Mouse (Mus musculus) embryonic facial prominence, embryonic 11.5 days (tissue): ENCODE measurements at regions not wholly inside any gene's neighbourhood (a gene's known extent, or its start where the extent isn't known, plus 50 kb on each side); places are given as distances from the start of the nearest gene placed in this dataset.

Experiments used
- ATAC-seq: fragments of 200-750 bp; cut with Nextera tagmentation; replicated peaks from 2 replicates; pipeline ENCODE4 v1.8.0; 2017; ENCODE audit warnings: low read depth; ENCODE audit not compliant: insufficient number of reproducible peaks, low FRiP score, low TSS enrichment
- DNase-seq: peaks from one replicate; pipeline ENCODE4 v3.0.0-alpha.2; 2015; ENCODE audit warnings: low spot score
- H3K27ac ChIP-seq: fragments of 300-500 bp; sonication (generic); replicated peaks from 2 replicates; pipeline ENCODE4 v1.5.1; 2014; ENCODE audit warnings: mild to moderate bottlenecking, low read depth, low read length, control low read depth
- H3K27me3 ChIP-seq: fragments of 300-500 bp; sonication (generic); 2 replicates; pipeline ENCODE4 v1.6.1; 2014; ENCODE audit warnings: mild to moderate bottlenecking, low read length, moderate library complexity, mixed read lengths; ENCODE audit not compliant: control insufficient read depth, insufficient read depth
- H3K36me3 ChIP-seq: fragments of 300-500 bp; sonication (generic); replicated peaks from 2 replicates; pipeline ENCODE4 v1.6.1; 2014; ENCODE audit warnings: low read depth, mild to moderate bottlenecking, low read length, moderate library complexity, mixed read lengths; ENCODE audit not compliant: control insufficient read depth, insufficient read depth
- H3K4me1 ChIP-seq: fragments of 300-500 bp; sonication (generic); 2 replicates; pipeline ENCODE4 v1.6.1; 2014; ENCODE audit warnings: low read length, mixed read lengths; ENCODE audit not compliant: control insufficient read depth, insufficient read depth
- H3K4me2 ChIP-seq: fragments of 300-500 bp; sonication (generic); 2 replicates; pipeline ENCODE4 v1.6.1; 2014; ENCODE audit warnings: low read depth, mild to moderate bottlenecking, control low read depth, low read length, moderate library complexity
- H3K4me3 ChIP-seq: fragments of 300-500 bp; sonication (generic); 2 replicates; pipeline ENCODE4 v1.5.1; 2014; ENCODE audit warnings: low read depth, low read length, control low read depth
- H3K9ac ChIP-seq: fragments of 300-500 bp; sonication (generic); replicated peaks from 2 replicates; pipeline ENCODE4 v1.6.1; 2014; ENCODE audit warnings: mild to moderate bottlenecking, control low read depth, low read length
- H3K9me3 ChIP-seq: fragments of 300-500 bp; sonication (generic); replicated peaks from 2 replicates; pipeline ENCODE4 v1.6.1; 2016; ENCODE audit warnings: mild to moderate bottlenecking, low read length, inconsistent platforms, mixed read lengths; ENCODE audit not compliant: control insufficient read depth
- WGBS: fragments of 180-500 bp; shearing (Covaris S2); extraction: QIAGEN DNeasy Blood & Tissue Kit; methylation state at CpG from one replicate; pipeline ENCODE4 v1.1.7; 2014; 5-methylcytosine and 5-hydroxymethylcytosine counted together

DNA sequence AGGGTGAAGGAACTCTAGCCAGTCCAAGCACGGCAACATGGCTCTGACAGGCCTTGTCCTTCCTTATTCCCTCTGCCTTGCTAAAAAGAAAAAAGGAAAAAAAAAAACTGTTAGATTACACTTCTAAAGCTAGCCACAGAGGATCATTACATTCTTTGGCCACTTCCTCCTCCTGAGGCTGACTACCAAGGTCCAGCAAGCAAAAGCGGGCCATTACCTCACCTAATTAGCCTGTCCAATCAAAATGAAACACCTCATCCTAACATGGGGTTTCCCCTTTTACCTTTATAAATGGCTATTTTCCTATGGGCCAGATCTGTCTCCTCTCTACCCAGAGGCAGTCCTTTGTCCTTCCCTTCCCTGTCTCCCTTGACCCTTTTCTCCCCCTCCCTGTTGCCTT lies 102.2 kb downstream of the Pih1h3b start:
- no peaks in the 10 kb centered on the region for H3K4me1 ChIP-seq
- no peak overlapping the region for H3K9ac ChIP-seq
- H3K27me3 ChIP-seq = no peaks in the 10 kb centered on the region
- 66% methylated on average over 2 of the region's 2 CpGs for WGBS
- ATAC-seq (no peak), DNase-seq (no peak)
- no peak overlapping the region for H3K27ac ChIP-seq
- H3K9me3 ChIP-seq = no peaks in the 10 kb centered on the region
- H3K4me2 ChIP-seq = no peak overlapping the region
- H3K36me3 ChIP-seq = no peaks in the 10 kb centered on the region
- no peak overlapping the region for H3K4me3 ChIP-seq

DNA sequence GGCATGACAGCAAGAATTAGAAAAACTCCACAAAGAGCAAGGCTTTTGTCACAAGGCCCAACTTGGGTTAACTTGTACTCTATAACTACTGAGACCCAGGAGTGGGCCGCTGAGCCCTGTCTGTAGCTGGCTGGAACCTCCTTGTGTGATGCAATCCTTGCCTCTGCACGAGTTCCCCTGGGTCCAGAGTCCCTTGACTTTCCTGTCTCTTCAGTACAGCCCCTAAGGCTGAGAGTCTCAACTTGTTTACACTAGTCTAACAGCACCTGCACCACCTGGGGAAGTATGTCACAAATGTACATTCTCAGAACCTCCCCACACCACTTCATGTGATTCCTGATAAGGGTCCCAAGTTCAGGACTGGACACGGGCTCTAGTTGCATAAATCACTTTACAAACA lies 103.3 kb downstream of the Pih1h3b start:
- no peaks in the 10 kb centered on the region for H3K27me3 ChIP-seq
- H3K4me2 ChIP-seq = no peak overlapping the region
- WGBS = 76% methylated on average over 3 of the region's 3 CpGs
- no peaks in the 10 kb centered on the region for H3K9me3 ChIP-seq
- H3K4me3 ChIP-seq = no peak overlapping the region
- DNase-seq (no peak), ATAC-seq (no peak)
- H3K27ac ChIP-seq = no peak overlapping the region
- H3K36me3 ChIP-seq = no peaks in the 10 kb centered on the region
- H3K9ac ChIP-seq = no peak overlapping the region
- no peaks in the 10 kb centered on the region for H3K4me1 ChIP-seq

DNA sequence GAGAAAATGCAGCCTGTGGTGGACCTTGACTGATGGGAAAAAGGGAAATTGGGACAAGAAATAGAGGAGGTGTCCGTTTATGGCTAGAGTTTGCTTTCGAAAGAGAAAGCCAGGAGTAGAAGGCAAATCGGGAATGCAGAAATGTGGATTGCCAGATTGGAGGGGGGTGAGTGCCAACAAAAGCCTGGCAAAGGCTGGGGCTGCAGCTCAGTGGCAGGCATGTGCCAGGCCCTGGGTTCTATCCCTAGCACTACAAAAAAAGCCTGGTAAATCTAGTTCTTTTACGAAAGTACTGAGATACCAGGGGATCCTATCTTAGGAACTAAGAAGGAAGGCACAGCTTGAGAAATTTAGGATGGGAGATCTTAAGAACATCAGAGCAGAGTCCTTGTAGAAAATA lies 117.2 kb downstream of the Pih1h3b start:
- no peaks in the 10 kb centered on the region for H3K27me3 ChIP-seq
- H3K27ac ChIP-seq = no peak overlapping the region
- no peak overlapping the region for H3K9ac ChIP-seq
- WGBS = 84% methylated on average over 4 of the region's 4 CpGs
- no peaks in the 10 kb centered on the region for H3K9me3 ChIP-seq
- ATAC-seq = no peak
- no peak for DNase-seq
- no peak overlapping the region for H3K4me3 ChIP-seq
- no peaks in the 10 kb centered on the region for H3K36me3 ChIP-seq
- H3K4me1 ChIP-seq = no peaks in the 10 kb centered on the region
- H3K4me2 ChIP-seq = no peak overlapping the region

DNA sequence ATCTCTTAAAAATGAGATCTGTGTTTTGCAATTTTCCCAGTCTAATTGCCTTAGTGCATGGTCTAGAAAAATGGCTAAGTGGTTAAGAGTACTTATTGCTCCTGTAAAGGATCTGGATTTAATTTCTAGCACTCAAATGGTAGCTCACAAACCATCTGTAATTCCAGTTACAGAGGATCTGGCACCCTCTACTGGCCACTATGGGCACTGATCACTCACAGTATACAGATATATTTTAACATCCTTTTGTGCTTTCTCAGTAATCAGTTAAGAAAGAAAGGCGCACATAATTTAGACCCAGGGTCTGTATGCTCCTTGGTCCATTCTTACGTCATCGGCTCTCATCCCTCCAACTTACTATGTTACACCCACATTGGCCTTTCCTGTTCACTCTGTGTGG lies 120.3 kb downstream of the Pih1h3b start:
- Histone ChIP-seq H3K27ac (no peak overlapping the region), H3K27me3 (no peaks in the 10 kb centered on the region), H3K9ac (no peak overlapping the region), H3K36me3 (no peaks in the 10 kb centered on the region), H3K4me2 (no peak overlapping the region), H3K9me3 (no peaks in the 10 kb centered on the region), H3K4me3 (no peak overlapping the region), H3K4me1 (no peaks in the 10 kb centered on the region)
- DNase-seq (peak; percentile 2), ATAC-seq (no peak)
- 94% methylated on average over 3 of the region's 3 CpGs for WGBS

DNA sequence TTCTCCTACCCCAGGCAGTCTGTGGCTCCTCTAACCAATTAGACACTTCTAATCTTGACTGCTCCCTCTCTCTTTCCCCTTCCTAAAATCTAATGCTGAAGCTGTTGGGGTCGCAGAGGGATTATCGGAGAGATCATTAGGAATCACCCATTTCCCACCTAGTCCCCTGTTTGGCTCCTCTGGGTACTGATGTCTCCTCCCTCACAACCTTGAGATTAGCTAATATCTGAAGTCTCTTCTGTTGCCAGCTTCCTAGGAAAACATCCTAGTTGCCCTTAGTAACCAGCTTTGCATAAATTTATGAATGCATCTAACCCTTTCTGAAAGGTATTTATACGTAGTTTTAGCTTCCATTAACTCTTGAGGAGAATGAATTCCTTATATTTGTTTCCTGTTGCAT lies 138.4 kb upstream of the Frmpd3 start:
- WGBS = 91% methylated on average over 3 of the region's 3 CpGs
- Histone ChIP-seq H3K27me3 (no peaks in the 10 kb centered on the region; the same call in none of the 2 replicates), H3K4me2 (no peak overlapping the region), H3K4me1 (no peaks in the 10 kb centered on the region), H3K9me3 (no peaks in the 10 kb centered on the region), H3K36me3 (no peaks in the 10 kb centered on the region), H3K4me3 (no peak overlapping the region), H3K27ac (no peak overlapping the region), H3K9ac (no peak overlapping the region)
- ATAC-seq (no peak), DNase-seq (no peak)

DNA sequence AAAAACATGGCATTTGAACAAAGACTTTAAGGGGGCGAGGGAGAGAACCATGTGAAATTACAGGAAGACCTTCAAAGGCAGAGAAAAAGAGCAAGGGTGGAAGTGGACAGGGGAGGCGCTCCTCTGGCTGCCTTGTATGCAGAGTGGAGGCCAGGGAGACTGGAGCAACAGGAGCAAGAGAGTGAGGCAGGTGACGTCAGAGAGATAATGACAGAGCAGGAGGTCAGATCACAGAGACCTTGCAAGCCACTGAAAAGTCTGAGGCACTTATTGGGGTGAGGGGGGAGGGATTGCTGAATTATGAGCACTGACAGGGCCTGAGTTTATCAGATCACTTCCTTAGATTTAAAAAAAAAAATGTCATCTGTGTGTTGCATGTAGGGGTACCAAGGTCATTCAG lies 133.3 kb upstream of the Frmpd3 start:
- H3K27me3 ChIP-seq = no peaks in the 10 kb centered on the region; the same call in none of the 2 replicates
- DNase-seq (no peak), ATAC-seq (no peak)
- no peaks in the 10 kb centered on the region for H3K9me3 ChIP-seq
- H3K4me2 ChIP-seq = no peak overlapping the region
- H3K4me1 ChIP-seq = no peaks in the 10 kb centered on the region
- WGBS = 39% methylated on average over 3 of the region's 3 CpGs
- H3K27ac ChIP-seq = no peak overlapping the region
- H3K9ac ChIP-seq = no peak overlapping the region
- H3K36me3 ChIP-seq = no peaks in the 10 kb centered on the region
- H3K4me3 ChIP-seq = no peak overlapping the region

DNA sequence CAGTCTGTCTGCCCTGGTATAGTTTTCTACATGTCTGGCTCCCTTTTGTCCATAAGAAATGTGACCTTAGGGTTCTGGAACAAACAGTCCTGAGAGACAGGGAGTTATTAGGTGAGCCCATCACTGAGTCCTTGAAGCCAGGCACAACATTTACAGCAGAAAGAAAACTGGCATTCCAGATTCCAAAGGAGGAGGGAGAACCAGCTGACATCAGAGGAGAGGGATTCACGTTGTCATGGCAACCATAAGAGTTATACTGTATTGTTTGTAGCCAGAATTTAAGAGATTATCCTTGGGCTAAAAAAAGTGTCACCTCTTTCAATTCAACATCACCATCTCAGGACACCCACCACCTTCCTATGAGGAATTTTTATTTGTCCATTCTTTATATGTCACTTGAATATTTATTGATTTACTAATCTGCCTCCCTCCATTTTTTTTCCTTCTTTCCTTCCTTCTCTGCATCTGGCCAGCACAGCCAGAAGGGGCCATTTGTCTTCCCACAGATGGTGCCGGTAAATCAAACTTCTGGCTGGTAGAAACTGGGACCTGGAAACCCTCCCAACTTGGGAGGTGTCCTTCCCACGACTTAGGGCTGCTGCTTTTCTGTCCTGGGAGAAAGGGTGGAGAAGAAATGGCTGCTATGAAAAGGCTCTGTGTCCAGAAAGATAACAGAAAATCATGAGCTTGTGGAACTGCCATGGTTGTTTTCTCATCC lies 129.3 kb upstream of the Frmpd3 start:
- H3K27me3 ChIP-seq = no peaks in the 10 kb centered on the region; the same call in 1 of the 2 replicates
- ATAC-seq = no peak
- DNase-seq = peak; percentile 3
- H3K4me3 ChIP-seq = no peak overlapping the region
- no peak overlapping the region for H3K27ac ChIP-seq
- no peak overlapping the region for H3K9ac ChIP-seq
- H3K4me1 ChIP-seq = no peaks in the 10 kb centered on the region
- WGBS = 56% methylated on average over 3 of the region's 3 CpGs
- no peaks in the 10 kb centered on the region for H3K36me3 ChIP-seq
- H3K9me3 ChIP-seq = no peaks in the 10 kb centered on the region
- H3K4me2 ChIP-seq = no peak overlapping the region

DNA sequence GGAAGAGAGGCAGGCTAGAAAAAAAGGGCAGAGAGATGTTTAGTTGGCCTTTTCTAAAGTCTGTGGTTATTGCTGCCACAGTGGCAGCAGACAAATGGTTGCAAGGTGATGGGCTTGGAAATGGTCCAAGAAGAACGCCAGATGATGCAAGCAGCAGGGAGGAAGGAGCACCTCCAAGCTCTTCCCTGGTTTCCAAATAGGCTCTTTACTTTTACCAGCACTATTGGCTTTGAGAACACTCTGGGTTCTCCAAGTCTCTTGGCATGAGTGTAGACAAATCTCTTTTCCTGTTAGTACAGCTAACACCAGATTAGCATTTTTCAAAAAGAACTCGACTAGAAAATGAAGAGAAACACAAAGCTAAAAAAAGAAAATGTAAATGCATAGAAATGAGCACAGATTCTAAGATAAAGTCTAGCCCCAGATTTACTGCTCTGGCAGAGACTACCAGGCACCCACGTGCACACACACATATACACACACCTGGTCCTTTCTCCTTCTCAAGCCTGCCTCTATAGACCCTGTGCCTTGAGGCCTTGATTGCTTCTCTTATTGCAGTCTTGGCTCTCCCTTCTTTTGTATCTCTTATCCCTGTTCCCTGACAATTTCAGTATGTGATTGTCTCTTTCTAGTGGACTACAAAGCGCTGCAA lies 127.7 kb upstream of the Frmpd3 start:
- no peaks in the 10 kb centered on the region; the same call in 1 of the 2 replicates for H3K27me3 ChIP-seq

More for the DNA sequence above, 127.7 kb upstream of the Frmpd3 start:
- Histone ChIP-seq H3K36me3 (no peaks in the 10 kb centered on the region), H3K4me2 (no peak overlapping the region), H3K9ac (no peak overlapping the region), H3K4me3 (no peak overlapping the region), H3K9me3 (no peaks in the 10 kb centered on the region), H3K4me1 (no peaks in the 10 kb centered on the region), H3K27ac (no peak overlapping the region)
- ATAC-seq (no peak), DNase-seq (no peak)
- WGBS = 69% methylated on average over 4 of the region's 4 CpGs
